Mouse (Mus musculus) brown adipose tissue, adult 24 weeks (tissue): ENCODE results near the gene Polr1c. TPM values are rescaled to one million over a fixed set of nuclear protein-coding genes. Genes with fewer than 3 reads are reported as not detected.

Experiments
- H3K27ac ChIP-seq: fragments of 200-500 bp; replicated peaks from 2 replicates; pipeline ENCODE4 v1.5.1; 2012; ENCODE audit warnings: low read depth, mild to moderate bottlenecking, low read length
- H3K4me1 ChIP-seq: fragments of 200-500 bp; 2 replicates; pipeline ENCODE4 v1.6.1; 2012; ENCODE audit warnings: low read length, mixed read lengths; ENCODE audit not compliant: control insufficient read depth, insufficient read depth, insufficient read length
- H3K4me3 ChIP-seq: fragments of 200-500 bp; 2 replicates; pipeline ENCODE4 v1.5.1; 2012; ENCODE audit warnings: low read depth, mild to moderate bottlenecking, low read length, moderate library complexity; ENCODE audit not compliant: insufficient read depth
- polyA plus RNA-seq: library from polyadenylated mRNA; stranded (reverse); fragments of >200 nt; gene quantifications from 2 replicates; pipeline ENCODE4 v1.2.4, GENCODE M21; 2012; ENCODE audit not compliant: missing spikeins, insufficient read depth, insufficient read length

Polr1c gene
- polyA plus RNA-seq, 1 experiment, result 19.9 TPM

- Histone ChIP-seq H3K4me1 (no peaks in the 10 kb centered on the region), H3K4me3 (peak overlapping the region; percentile 80), H3K27ac (peak overlapping the region; percentile 8; the same call in 1 of the 2 replicates)
These were observed 44.8 kb downstream of the Polr1c start for GRCm38 (mm10) chr17:46203078-46203477.

- H3K4me3 ChIP-seq, result peak within 1 kb of the TSS; percentile 87
- H3K4me1 ChIP-seq, result no peaks in the 10 kb centered on the region
- peak within 1 kb of the TSS; percentile 10; the same call in 1 of the 2 replicates for H3K27ac ChIP-seq
These were observed 45.3 kb downstream of the Polr1c start, which contains the start of the genes Polh and Xpo5 for GRCm38 (mm10) chr17:46202421-46203071. Gene Polh (minus strand): TSS chr17:46202645. Gene Xpo5 (plus strand): TSS chr17:46202782.

DNA sequence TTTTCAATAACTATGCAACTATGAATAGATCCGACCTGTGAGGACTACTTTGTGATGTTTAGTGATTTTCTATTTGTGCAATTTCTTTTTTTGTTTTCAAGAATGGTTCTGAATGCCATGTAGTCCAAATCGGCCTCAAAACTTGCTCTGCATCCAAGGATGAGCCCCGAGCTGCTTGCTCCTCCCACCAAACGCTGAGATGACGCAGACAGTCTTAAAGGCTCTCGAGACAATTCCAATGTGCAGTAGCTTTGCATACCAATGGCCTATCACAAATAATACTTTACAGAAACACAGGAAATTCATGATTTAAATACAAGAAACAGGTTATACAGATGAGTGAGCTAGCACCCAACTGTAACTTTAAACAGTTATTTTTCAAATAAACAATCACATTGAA, 46.7 kb downstream of the Polr1c start:
- H3K4me1 ChIP-seq, result no peaks in the 10 kb centered on the region
- no peak overlapping the region for H3K27ac ChIP-seq
- H3K4me3 ChIP-seq, result no peak overlapping the region

Other genes with a start within 250 kb of the Polr1c start
- gene Vegfa, start 215.7 kb downstream of the Polr1c start, polyA plus RNA-seq, result 189 and 214 TPM in 2 replicates
- 113 and 150 TPM in 2 replicates for gene Mrps18a, start 137.1 kb downstream of the Polr1c start, polyA plus RNA-seq
- gene Rsph9, start 103.8 kb downstream of the Polr1c start, polyA plus RNA-seq, result 1.3 TPM in 1 of 2 replicates, not detected in the other
- gene Mad2l1bp, start 94.5 kb downstream of the Polr1c start, polyA plus RNA-seq, result 4.2 and 4.9 TPM in 2 replicates
- 19.3 and 23.4 TPM in 2 replicates for gene Gtpbp2, start 87.0 kb downstream of the Polr1c start, polyA plus RNA-seq
- gene Polh, start 45.4 kb downstream of the Polr1c start, polyA plus RNA-seq, result 4.3 and 5.3 TPM in 2 replicates
- 8.5 and 9.2 TPM in 2 replicates for gene Xpo5, start 45.3 kb downstream of the Polr1c start, polyA plus RNA-seq
- gene Yipf3, start within 50 bp of the Polr1c start, polyA plus RNA-seq, result 63.4 and 66.1 TPM in 2 replicates
- not detected in 2 replicates for gene Lrrc73, start 5.5 kb upstream of the Polr1c start, polyA plus RNA-seq
- gene Tjap1, start 35.0 kb upstream of the Polr1c start, polyA plus RNA-seq, result 8.6 and 13.5 TPM in 2 replicates
- gene Dlk2, start 49.4 kb upstream of the Polr1c start, polyA plus RNA-seq, result not detected in 2 replicates
- gene Abcc10, start 80.3 kb upstream of the Polr1c start, polyA plus RNA-seq, result 2.7 and 3.5 TPM in 2 replicates
- gene Zfp318, start 135.7 kb upstream of the Polr1c start, polyA plus RNA-seq, result 8.0 and 12.4 TPM in 2 replicates
- gene Crip3, start 180.9 kb upstream of the Polr1c start, polyA plus RNA-seq, result not detected in 2 replicates
- not detected in 2 replicates for gene Slc22a7, start 190.4 kb upstream of the Polr1c start, polyA plus RNA-seq
- not detected in 2 replicates for gene Ttbk1, start 239.6 kb upstream of the Polr1c start, polyA plus RNA-seq
- 0.87 TPM in 1 of 2 replicates, not detected in the other for gene Dnph1, start 248.7 kb upstream of the Polr1c start, polyA plus RNA-seq